Mouse (Mus musculus) embryonic facial prominence, embryonic 11.5 days (tissue): ENCODE measurements around the gene Aes. TPM values are rescaled to one million over a fixed set of nuclear protein-coding genes. Genes with fewer than 3 reads are reported as not detected.

ENCODE experiments used
- polyA plus RNA-seq: library from polyadenylated mRNA; unstranded; fragments of >200 nt; fragmentation: Nextera tagmentation; extraction: Ambion mirVana; gene quantifications from 2 replicates; pipeline ENCODE4 v1.2.1, GENCODE M21; 2014

Aes gene
- polyA plus RNA-seq, 1 experiment from 2014 or later = 321 TPM

Other genes with a start within 250 kb of the Aes start
- gene Cactin, start 238.4 kb upstream of the Aes start, polyA plus RNA-seq = 30.1 and 30.5 TPM in 2 replicates
- gene Tbxa2r, start 230.8 kb upstream of the Aes start, polyA plus RNA-seq = 1.4 and 2.1 TPM in 2 replicates
- not detected in 2 replicates for gene Gipc3, start 216.2 kb upstream of the Aes start, polyA plus RNA-seq
- 97.9 and 103 TPM in 2 replicates for gene Hmg20b, start 209.0 kb upstream of the Aes start, polyA plus RNA-seq
- gene Mfsd12, start 202.0 kb upstream of the Aes start, polyA plus RNA-seq = 3.4 and 4.0 TPM in 2 replicates
- gene 4930404N11Rik, start 193.7 kb upstream of the Aes start, polyA plus RNA-seq = not detected in 2 replicates
- 92.1 and 95.0 TPM in 2 replicates for gene Fzr1, start 181.0 kb upstream of the Aes start, polyA plus RNA-seq
- gene Dohh, start 175.1 kb upstream of the Aes start, polyA plus RNA-seq = 45.0 and 52.5 TPM in 2 replicates
- gene Gm48551, start 175.0 kb upstream of the Aes start, polyA plus RNA-seq = 2.5 and 4.1 TPM in 2 replicates
- gene Gm48552, start 170.5 kb upstream of the Aes start, polyA plus RNA-seq = 0.63 TPM in 1 of 2 replicates, not detected in the other
- 3.4 and 4.1 TPM in 2 replicates for gene Smim24, start 166.4 kb upstream of the Aes start, polyA plus RNA-seq
- 13.1 and 16.1 TPM in 2 replicates for gene Nfic, start 103.9 kb upstream of the Aes start, polyA plus RNA-seq
- gene Celf5, start 76.8 kb upstream of the Aes start, polyA plus RNA-seq = 2.5 and 2.7 TPM in 2 replicates
- 31.9 and 44.2 TPM in 2 replicates for gene Ncln, start 63.1 kb upstream of the Aes start, polyA plus RNA-seq
- gene S1pr4, start 59.4 kb upstream of the Aes start, polyA plus RNA-seq = 0.20 and 0.31 TPM in 2 replicates
- 0.77 and 0.92 TPM in 2 replicates for gene Gna15, start 35.3 kb upstream of the Aes start, polyA plus RNA-seq
- 62.0 and 68.6 TPM in 2 replicates for gene Gna11, start 14.3 kb upstream of the Aes start, polyA plus RNA-seq
- gene Tle2, start 15.1 kb downstream of the Aes start, polyA plus RNA-seq = 14.1 and 15.3 TPM in 2 replicates
- 7.1 and 10.7 TPM in 2 replicates for gene Tle6, start 41.6 kb downstream of the Aes start, polyA plus RNA-seq
- gene BC025920, start 46.8 kb downstream of the Aes start, polyA plus RNA-seq = 0.52 and 0.70 TPM in 2 replicates
- 37.8 and 39.8 TPM in 2 replicates for gene Sirt6, start 68.3 kb downstream of the Aes start, polyA plus RNA-seq
- gene Ankrd24, start 69.1 kb downstream of the Aes start, polyA plus RNA-seq = 3.2 and 4.1 TPM in 2 replicates
- 5.1 and 5.2 TPM in 2 replicates for gene Gm10778, start 89.6 kb downstream of the Aes start, polyA plus RNA-seq
- gene Zfp433, start 145.3 kb downstream of the Aes start, polyA plus RNA-seq = 18.2 and 19.4 TPM in 2 replicates
- 16.8 and 17.8 TPM in 2 replicates for gene Gm3055, start 211.7 kb downstream of the Aes start, polyA plus RNA-seq